Mouse (Mus musculus): Measurements from ENCODE around the gene Ankrd26. TPM values are rescaled to one million over a fixed set of nuclear protein-coding genes. Genes with fewer than 3 reads are reported as not detected.

Gene Ankrd26
- total RNA-seq, 4 experiments from 2014 or later = 1.6 to 3.5 (median 2.4) TPM

GRCm38 (mm10) chr6:118478957-118479708 is 82.9 kb downstream of the Ankrd26 start, which contains the start of gene Zfp9:
Zfp9 (minus strand) TSS chr6:118479320.
- peak; percentile 76 for DNase-seq (ENCODE audit: low spot score)

- DNase-seq (ENCODE audit: low spot score) = no peak
Observed at GRCm38 (mm10) chr6:118477875-118478785, 83.9 kb downstream of the Ankrd26 start.

- no peak for DNase-seq (ENCODE audit: low spot score)
Observed at GRCm38 (mm10) chr6:118462069-118462705, 99.8 kb downstream of the Ankrd26 start.

DNA sequence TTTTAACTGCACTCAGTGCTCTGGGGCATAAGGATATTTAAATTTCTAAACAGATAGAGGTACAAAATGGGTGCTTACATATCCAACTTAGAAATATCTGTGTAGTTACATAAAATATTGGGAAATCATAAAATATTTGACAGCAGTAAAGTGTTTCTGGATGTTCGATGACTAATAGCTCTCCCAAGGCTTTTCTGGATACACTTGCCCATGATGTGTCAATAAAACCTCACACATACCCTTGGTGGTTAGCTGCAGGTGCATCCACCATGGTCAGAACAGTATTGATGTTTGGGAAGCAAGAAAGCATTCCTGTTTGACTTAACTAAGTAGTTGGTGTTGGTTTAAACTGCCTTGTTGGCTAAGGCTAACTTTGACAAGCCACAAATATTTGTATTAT is 104.3 kb downstream of the Ankrd26 start:
- no peak for DNase-seq (ENCODE audit: low spot score)

DNA sequence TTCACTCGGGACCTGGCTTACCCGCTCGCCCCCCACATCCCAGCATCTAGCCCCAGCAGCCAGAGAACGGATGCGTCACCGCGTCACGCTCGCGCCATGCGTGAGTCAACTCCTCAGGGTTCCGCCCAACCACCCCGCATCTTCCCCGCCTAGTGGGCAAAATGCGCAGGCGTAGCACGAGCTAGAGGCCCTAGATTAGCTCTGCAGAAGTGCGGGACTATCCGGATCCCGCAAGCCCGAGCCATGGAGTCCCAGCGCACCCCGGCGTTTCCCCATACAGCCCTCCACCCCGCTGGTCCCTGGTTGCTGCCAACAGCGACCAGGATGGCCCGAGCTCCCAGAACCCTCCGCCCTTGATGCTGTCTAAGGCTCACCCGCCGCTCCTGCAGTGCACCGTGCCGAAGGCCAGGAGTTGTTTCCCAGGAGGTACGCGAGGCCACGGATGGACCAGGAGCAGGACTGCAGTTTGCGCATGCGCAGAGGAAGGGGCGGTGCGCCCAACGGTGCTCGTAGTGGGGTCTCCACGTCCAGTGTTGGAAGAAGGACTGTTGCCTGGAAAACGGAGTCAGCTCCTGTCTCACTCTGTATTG is 106.9 kb downstream of the Ankrd26 start, which contains the start of gene Zfp248:
Zfp248 (minus strand) TSS at position 487 of the 590 bp plus-strand sequence.
- DNase-seq (ENCODE audit: low spot score) = peak; percentile 84

DNA sequence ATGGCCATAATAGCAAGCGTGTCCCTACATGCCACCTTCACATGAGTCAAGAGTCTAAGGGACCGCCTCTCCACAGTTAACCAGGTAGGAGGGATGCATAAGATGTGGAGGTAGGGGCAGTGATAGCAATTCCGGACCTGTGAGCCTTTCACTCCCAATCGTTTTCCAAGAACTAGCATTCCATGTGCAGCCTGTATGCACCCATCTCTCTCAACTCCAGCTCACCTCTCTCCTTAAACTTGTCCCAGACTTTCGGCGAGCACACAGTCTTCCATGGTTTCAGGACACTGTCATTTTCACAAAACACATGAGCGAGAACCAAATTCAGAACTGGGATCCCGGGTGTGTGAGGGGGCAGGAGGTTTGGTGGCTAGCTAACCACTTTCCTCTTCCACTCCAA is 107.6 kb downstream of the Ankrd26 start:
- no peak for DNase-seq (ENCODE audit: low spot score)

Other genes with a start within 250 kb of the Ankrd26 start
- 10 to 100 TPM; 19.4 to 20.7 (median 19.8) TPM for gene Bms1, start 142.8 kb downstream of the Ankrd26 start, total RNA-seq (2022)
- 1 to 10 TPM in 3 of 4 experiments, under 1 TPM in 1; 0.92 to 1.8 (median 1.7) TPM for gene Zfp248, start 106.7 kb downstream of the Ankrd26 start, total RNA-seq (2022)
- 1 to 10 TPM; 5.1 to 5.6 (median 5.2) TPM for gene Zfp9, start 82.9 kb downstream of the Ankrd26 start, total RNA-seq (2022)

Measured in heart, adult 8-10 months (tissue).